Mouse (Mus musculus) liver, embryonic 18 days (tissue): Measurements from ENCODE around the gene Drp2. TPM values are rescaled to one million over a fixed set of nuclear protein-coding genes. Genes with fewer than 3 reads are reported as not detected.

Experiments used
- polyA plus RNA-seq: library from polyadenylated mRNA; depleted of rRNA; stranded (reverse); fragments of >200 nt; gene quantifications from 2 replicates; pipeline ENCODE4 v1.2.3, GENCODE M21; 2012; rRNA removed

Gene Drp2
- 0.22 TPM in 2 replicates for polyA plus RNA-seq

DNA sequence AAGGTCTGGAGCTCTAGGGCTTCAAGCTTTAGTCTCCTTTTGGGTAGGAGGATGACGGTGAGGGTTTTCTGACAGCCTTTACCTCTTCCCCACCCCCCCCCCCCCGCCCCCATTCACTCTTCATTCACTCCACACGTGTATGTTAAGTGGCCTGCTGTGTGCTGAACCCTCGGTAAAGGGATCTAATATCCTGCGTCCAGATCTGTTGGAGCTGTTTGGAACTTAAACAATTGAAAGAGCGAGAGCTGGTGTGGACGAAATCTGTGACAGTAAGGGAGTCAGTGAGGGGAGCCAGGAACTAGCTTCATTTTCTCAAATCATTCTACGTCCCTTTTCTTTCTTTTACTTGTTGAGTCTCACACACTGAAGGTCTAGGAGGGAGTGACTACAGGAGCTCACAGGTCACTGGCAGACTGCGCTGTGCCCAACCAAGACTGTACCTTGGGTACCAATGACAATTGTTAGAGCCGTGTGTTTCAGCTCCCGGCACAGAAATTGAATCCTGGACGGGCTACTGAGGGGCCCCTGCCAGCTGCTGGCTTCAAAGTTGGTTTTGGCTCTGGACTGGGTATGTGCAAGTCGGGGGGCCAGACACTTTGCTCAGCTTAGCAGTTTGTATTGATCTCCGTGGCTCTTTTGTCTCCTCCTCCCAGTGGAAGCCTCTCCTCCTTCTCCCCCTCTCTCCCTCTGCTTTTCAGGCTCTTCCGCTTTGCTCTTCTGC, at the start of gene Drp2:
Gene Drp2 (plus strand): TSS at position 689 of the 721 bp plus-strand sequence.

DNA sequence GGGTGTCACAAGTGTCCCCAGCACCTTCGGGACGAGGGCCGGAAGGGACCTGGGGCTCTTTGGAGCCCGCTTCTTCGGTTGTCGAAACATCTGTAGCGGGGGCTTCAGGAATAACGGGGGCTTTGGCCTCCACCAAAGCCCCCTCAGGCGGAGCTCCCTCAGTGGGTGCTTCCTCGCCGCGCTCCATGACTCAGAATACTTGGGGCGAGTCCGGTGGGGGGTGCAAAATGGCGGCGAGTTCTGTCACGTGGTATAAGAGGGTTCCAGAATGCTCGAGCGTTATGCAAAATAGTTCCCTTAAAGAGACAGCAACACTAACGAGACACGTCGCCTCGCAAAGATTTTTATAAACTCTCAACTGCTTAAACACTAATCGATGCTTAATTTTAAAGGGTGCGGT, 71.9 kb downstream of the Drp2 start, which contains the start of gene Taf7l:
Gene Taf7l (minus strand): TSS at position 201 of the 400 bp plus-strand sequence.

Other genes with a start within 250 kb of the Drp2 start
- gene Xkrx, start 242.5 kb upstream of the Drp2 start, polyA plus RNA-seq = 0.08 and 0.15 TPM in 2 replicates
- not detected in 2 replicates for gene Arl13a, start 217.1 kb upstream of the Drp2 start, polyA plus RNA-seq
- not detected in 2 replicates for gene Nox1, start 182.6 kb upstream of the Drp2 start, polyA plus RNA-seq
- 7.3 and 7.7 TPM in 2 replicates for gene Trmt2b, start 127.6 kb upstream of the Drp2 start, polyA plus RNA-seq
- 0.25 and 0.28 TPM in 2 replicates for gene Tmem35a, start 109.3 kb upstream of the Drp2 start, polyA plus RNA-seq
- gene Cenpi, start 96.5 kb upstream of the Drp2 start, polyA plus RNA-seq = 5.1 TPM in 2 replicates
- gene Taf7l, start 71.9 kb downstream of the Drp2 start, polyA plus RNA-seq = not detected in 2 replicates
- gene Timm8a1, start 137.3 kb downstream of the Drp2 start, polyA plus RNA-seq = 22.6 TPM in 2 replicates
- gene Btk, start 179.0 kb downstream of the Drp2 start, polyA plus RNA-seq = 10.7 and 10.9 TPM in 2 replicates
- 914 and 1,142 TPM in 2 replicates for gene Rpl36a, start 181.1 kb downstream of the Drp2 start, polyA plus RNA-seq
- gene Gla, start 196.6 kb downstream of the Drp2 start, polyA plus RNA-seq = 1.8 TPM in 2 replicates
- 35.6 and 36.2 TPM in 2 replicates for gene Hnrnph2, start 196.6 kb downstream of the Drp2 start, polyA plus RNA-seq